Mouse (Mus musculus) G1E (cell line): Measurements from ENCODE around the gene Ppp3cb.

Experiments
- CTCF ChIP-seq: IDR thresholded peaks from 2 replicates; pipeline ENCODE4 v1.5.1; 2012; ENCODE audit warnings: low read depth, low read length, inconsistent platforms, mixed read lengths
- GATA1 ChIP-seq: IDR thresholded peaks from 2 replicates; pipeline ENCODE4 v1.6.1; 2012; ENCODE audit warnings: borderline replicate concordance, low read length, inconsistent platforms, mixed read lengths
- POLR2AphosphoS5 ChIP-seq: IDR thresholded peaks from 2 replicates; pipeline ENCODE4 v1.6.1; 2012; ENCODE audit warnings: low read depth, low read length, inconsistent platforms; ENCODE audit not compliant: insufficient replicate concordance
- TAL1 ChIP-seq: conservative IDR thresholded peaks from 2 replicates; pipeline ENCODE4 v1.6.1; 2012; ENCODE audit warnings: low read depth, low read length, inconsistent platforms, mixed read lengths

- no peak for TF ChIP-seq TAL1
- TF ChIP-seq CTCF = no peak
- TF ChIP-seq POLR2AphosphoS5 = no peak
- no peak for TF ChIP-seq GATA1
These were observed 46.4 kb downstream of the Ppp3cb start for GRCm38 (mm10) chr14:20499982-20500381.
